Mouse (Mus musculus) lung, embryonic 14.5 days (tissue): ENCODE measurements around the gene Cux1. TPM values are rescaled to one million over a fixed set of nuclear protein-coding genes. Genes with fewer than 3 reads are reported as not detected.

ENCODE experiments used
- ATAC-seq: fragments of 200-750 bp; cut with Nextera tagmentation; 2 replicates; pipeline ENCODE4 v1.8.0; 2017; ENCODE audit warnings: mild to moderate bottlenecking, moderate TSS enrichment, moderate library complexity; ENCODE audit not compliant: insufficient read depth
- DNase-seq: peaks from one replicate; pipeline ENCODE4 v3.0.0-alpha.2; 2015
- H3K27ac ChIP-seq: fragments of 300-500 bp; sonication (generic); 2 replicates; pipeline ENCODE4 v1.5.1; 2014; ENCODE audit warnings: low read depth, mild to moderate bottlenecking, moderate library complexity
- H3K27me3 ChIP-seq: fragments of 300-500 bp; sonication (generic); 2 replicates; pipeline ENCODE4 v1.6.1; 2014; ENCODE audit warnings: low read length, control low read depth; ENCODE audit not compliant: insufficient read depth
- H3K36me3 ChIP-seq: fragments of 300-500 bp; sonication (generic); 2 replicates; pipeline ENCODE4 v1.6.1; 2014; ENCODE audit warnings: control low read depth; ENCODE audit not compliant: insufficient read depth
- H3K4me1 ChIP-seq: fragments of 300-500 bp; sonication (generic); 2 replicates; pipeline ENCODE4 v1.6.1; 2014; ENCODE audit warnings: antibody characterized with exemption, control low read depth; ENCODE audit not compliant: insufficient read depth
- H3K4me2 ChIP-seq: fragments of 300-500 bp; sonication (generic); 2 replicates; pipeline ENCODE4 v1.6.1; 2014; ENCODE audit warnings: mild to moderate bottlenecking
- H3K4me3 ChIP-seq: fragments of 300-500 bp; sonication (generic); 2 replicates; pipeline ENCODE4 v1.5.1; 2014; ENCODE audit warnings: low read depth, low read length
- H3K9ac ChIP-seq: fragments of 300-500 bp; sonication (generic); 2 replicates; pipeline ENCODE4 v1.6.1; 2014
- H3K9me3 ChIP-seq: fragments of 300-500 bp; sonication (generic); 2 replicates; pipeline ENCODE4 v1.6.1; 2016; ENCODE audit warnings: low read depth, low read length, control low read depth
- CTCF ChIP-seq: IDR thresholded peaks from 2 replicates; pipeline ENCODE4 v1.5.1; 2016; ENCODE audit warnings: antibody characterized with exemption, low read depth
- WGBS: fragments of 180-500 bp; shearing (Covaris S2); extraction: QIAGEN DNeasy Blood & Tissue Kit; methylation state at CpG from one replicate; pipeline ENCODE4 v1.1.7; 2014; 5-methylcytosine and 5-hydroxymethylcytosine counted together
- polyA plus RNA-seq: library from polyadenylated mRNA; unstranded; fragments of >200 nt; fragmentation: Nextera tagmentation; extraction: Ambion mirVana; gene quantifications from 2 replicates; pipeline ENCODE4 v1.2.1, GENCODE M21; 2014

The Cux1 gene
- polyA plus RNA-seq, 1 experiment from 2014 or later = 104 TPM

DNA sequence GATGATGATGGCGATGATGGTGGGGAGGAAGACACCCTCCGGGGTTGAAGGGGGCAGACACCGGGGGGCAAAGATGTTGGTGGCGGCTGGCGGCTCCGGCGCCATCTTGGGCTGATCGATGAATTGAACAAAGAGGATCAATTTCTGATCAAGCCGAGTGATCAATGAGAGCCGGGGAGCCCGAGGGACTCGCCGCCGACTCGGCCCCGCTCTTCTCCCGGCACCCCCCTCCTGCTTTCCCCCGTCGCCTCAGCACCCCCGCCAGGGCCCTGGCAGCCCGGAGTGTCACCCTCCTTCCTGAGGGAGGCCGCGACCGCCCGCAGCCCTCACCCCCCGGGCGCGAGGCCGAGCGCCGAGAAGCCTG, 496 bp downstream of the Cux1 start:
- H3K4me2 ChIP-seq = peak overlapping the region; percentile 99
- DNase-seq (no peak), ATAC-seq (peak; percentile 38)
- under 1% methylated on average over 31 of the region's 31 CpGs for WGBS
- H3K4me3 ChIP-seq = peak overlapping the region; percentile 64
- peaks cover 22% of the 10 kb centered on the region for H3K27me3 ChIP-seq
- peak overlapping the region; percentile 93 for H3K27ac ChIP-seq
- H3K9me3 ChIP-seq = no peaks in the 10 kb centered on the region
- peak overlapping the region; percentile 75 for H3K9ac ChIP-seq
- peaks cover 15% of the 10 kb centered on the region for H3K4me1 ChIP-seq
- H3K36me3 ChIP-seq = no peaks in the 10 kb centered on the region
- no peak for TF ChIP-seq CTCF

DNA sequence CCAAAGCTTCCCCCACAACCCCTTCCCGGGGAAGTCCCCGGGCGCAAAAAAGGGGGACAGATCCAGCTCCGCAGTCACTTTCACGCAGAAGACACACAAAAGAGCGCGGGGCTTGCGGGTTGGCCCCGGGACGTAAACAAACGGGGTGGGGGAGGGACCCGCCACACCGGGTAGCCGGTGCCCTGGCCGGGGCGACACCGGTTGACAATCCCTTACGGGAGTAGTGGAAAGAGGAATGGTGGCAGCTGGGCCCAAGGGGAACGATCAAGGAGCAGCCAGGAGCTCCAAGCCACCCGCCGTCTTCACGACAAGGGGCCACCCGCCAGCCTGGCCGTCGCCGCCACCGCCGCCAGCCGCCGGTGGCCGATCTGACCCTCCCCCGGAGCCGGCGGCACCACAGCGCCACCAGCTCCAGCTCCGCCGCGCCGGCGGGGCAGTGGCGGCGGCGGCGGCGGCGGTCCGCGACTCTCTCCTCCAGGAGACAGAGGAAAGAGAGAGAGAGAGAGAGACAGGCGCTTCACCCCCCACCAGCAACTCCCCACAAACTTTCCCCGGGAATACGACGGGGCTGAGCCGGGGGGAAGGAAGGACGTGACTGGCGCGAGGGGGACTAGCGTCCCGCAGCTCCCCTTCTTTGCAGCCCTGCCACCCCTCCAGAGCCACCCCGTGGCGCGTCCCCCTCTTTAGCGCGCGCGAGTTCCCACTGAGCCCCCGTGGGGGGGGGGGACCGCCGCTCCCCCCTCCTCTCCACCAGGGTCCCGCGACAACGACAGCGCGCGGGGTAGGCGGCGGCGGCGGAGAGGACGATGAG, 1.1 kb downstream of the Cux1 start:
- H3K27me3 ChIP-seq = peaks cover 22% of the 10 kb centered on the region
- DNase-seq (peak; percentile 77), ATAC-seq (peak; percentile 48)
- no peaks in the 10 kb centered on the region for H3K9me3 ChIP-seq
- peak overlapping the region; percentile 93 for H3K27ac ChIP-seq
- peak overlapping the region; percentile 64 for H3K4me3 ChIP-seq
- no peaks in the 10 kb centered on the region for H3K36me3 ChIP-seq
- peaks cover 15% of the 10 kb centered on the region for H3K4me1 ChIP-seq
- peak overlapping the region; percentile 75 for H3K9ac ChIP-seq
- peak overlapping the region; percentile 99 for H3K4me2 ChIP-seq
- WGBS = under 1% methylated on average over 55 of the region's 79 CpGs
- TF ChIP-seq CTCF = no peak

- peak; percentile 48 for DNase-seq
- peaks cover 17% of the 10 kb centered on the region for H3K27me3 ChIP-seq
- H3K9me3 ChIP-seq = no peaks in the 10 kb centered on the region
- no peak for TF ChIP-seq CTCF
- peaks cover 15% of the 10 kb centered on the region for H3K4me1 ChIP-seq
- no peaks in the 10 kb centered on the region for H3K36me3 ChIP-seq
- 1% methylated on average over 32 of the region's 32 CpGs for WGBS
- peak overlapping the region; percentile 64 for H3K4me3 ChIP-seq
- peak overlapping the region; percentile 99 for H3K4me2 ChIP-seq
- peak overlapping the region; percentile 75 for H3K9ac ChIP-seq
- H3K27ac ChIP-seq = peak overlapping the region; percentile 93
- ATAC-seq = no peak
These were observed 1.9 kb downstream of the Cux1 start for GRCm38 (mm10) chr5:136565311-136565811.

DNA sequence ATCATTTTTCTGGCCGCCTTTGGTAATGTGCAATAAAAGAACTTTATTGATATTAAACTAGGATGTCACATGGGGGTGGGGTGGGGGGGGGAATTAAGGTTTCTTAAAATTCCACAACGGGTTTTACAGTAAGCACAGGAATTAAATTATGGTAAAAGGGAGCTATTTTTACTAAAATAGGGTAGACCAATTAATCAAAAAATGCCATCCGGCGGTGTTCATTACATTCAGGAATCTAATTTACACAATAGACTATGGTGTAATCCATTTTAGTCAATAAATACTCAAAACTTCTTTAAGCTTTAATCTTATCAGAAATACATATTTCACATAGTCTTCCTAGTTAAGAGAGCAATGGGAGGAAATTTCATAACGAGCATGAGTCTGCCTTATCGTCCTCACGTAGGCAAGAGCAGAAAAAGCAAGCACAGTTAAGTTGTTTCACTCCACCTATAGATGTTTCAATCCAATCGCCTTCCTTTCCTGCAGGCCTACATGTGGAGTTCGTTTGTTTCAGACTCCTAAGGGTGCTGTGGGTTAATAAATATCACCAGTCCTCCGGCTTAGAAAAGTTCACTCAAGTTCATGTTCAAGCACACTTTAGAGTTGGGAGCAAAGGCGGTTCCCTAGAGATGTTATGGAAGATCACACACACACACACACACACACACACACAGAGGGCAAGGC, 2.5 kb downstream of the Cux1 start:
- peaks cover 11% of the 10 kb centered on the region for H3K27me3 ChIP-seq
- no peaks in the 10 kb centered on the region for H3K36me3 ChIP-seq
- TF ChIP-seq CTCF = no peak
- peaks cover 15% of the 10 kb centered on the region for H3K4me1 ChIP-seq
- H3K9ac ChIP-seq = peak overlapping the region; percentile 75
- WGBS = 25% methylated on average over 11 of the region's 11 CpGs
- DNase-seq (peak; percentile 27), ATAC-seq (no peak)
- H3K4me2 ChIP-seq = peak overlapping the region; percentile 99
- H3K9me3 ChIP-seq = no peaks in the 10 kb centered on the region
- peak overlapping the region; percentile 64 for H3K4me3 ChIP-seq
- H3K27ac ChIP-seq = peak overlapping the region; percentile 93; the same call in 1 of the 2 replicates

- H3K9ac ChIP-seq = no peak overlapping the region
- peaks cover 15% of the 10 kb centered on the region for H3K4me1 ChIP-seq
- H3K27ac ChIP-seq = no peak overlapping the region
- no peak for DNase-seq
- WGBS = 38% methylated on average over 3 of the region's 3 CpGs
- peak overlapping the region; percentile 99 for H3K4me2 ChIP-seq
- no peaks in the 10 kb centered on the region for H3K9me3 ChIP-seq
- no peaks in the 10 kb centered on the region for H3K36me3 ChIP-seq
- peaks cover 5% of the 10 kb centered on the region for H3K27me3 ChIP-seq
- TF ChIP-seq CTCF = no peak
- no peak for ATAC-seq
- H3K4me3 ChIP-seq = no peak overlapping the region
These were observed 3.3 kb downstream of the Cux1 start for GRCm38 (mm10) chr5:136563996-136564395.

GRCm38 (mm10) chr5:136563104-136563503, 4.2 kb downstream of the Cux1 start:
- H3K9ac ChIP-seq = no peak overlapping the region
- no peaks in the 10 kb centered on the region for H3K27me3 ChIP-seq
- no peak overlapping the region for H3K27ac ChIP-seq
- no peaks in the 10 kb centered on the region for H3K9me3 ChIP-seq
- H3K36me3 ChIP-seq = no peaks in the 10 kb centered on the region
- DNase-seq (no peak), ATAC-seq (no peak)
- H3K4me3 ChIP-seq = no peak overlapping the region
- H3K4me2 ChIP-seq = no peak overlapping the region
- no peak for TF ChIP-seq CTCF
- 57% methylated on average over 4 of the region's 4 CpGs for WGBS
- peaks cover 15% of the 10 kb centered on the region for H3K4me1 ChIP-seq

GRCm38 (mm10) chr5:136562212-136562611, 5.1 kb downstream of the Cux1 start:
- peaks cover 15% of the 10 kb centered on the region for H3K4me1 ChIP-seq
- ATAC-seq (no peak), DNase-seq (no peak)
- H3K4me2 ChIP-seq = no peak overlapping the region
- H3K4me3 ChIP-seq = no peak overlapping the region
- H3K27me3 ChIP-seq = no peaks in the 10 kb centered on the region
- H3K36me3 ChIP-seq = no peaks in the 10 kb centered on the region
- no peak overlapping the region for H3K27ac ChIP-seq
- no peaks in the 10 kb centered on the region for H3K9me3 ChIP-seq
- H3K9ac ChIP-seq = no peak overlapping the region
- TF ChIP-seq CTCF = no peak
- WGBS = 63% methylated on average over 1 of the region's 1 CpGs
